29 mouse cellular contexts compared by ENCODE assay signal in the genomic region with DNA sequence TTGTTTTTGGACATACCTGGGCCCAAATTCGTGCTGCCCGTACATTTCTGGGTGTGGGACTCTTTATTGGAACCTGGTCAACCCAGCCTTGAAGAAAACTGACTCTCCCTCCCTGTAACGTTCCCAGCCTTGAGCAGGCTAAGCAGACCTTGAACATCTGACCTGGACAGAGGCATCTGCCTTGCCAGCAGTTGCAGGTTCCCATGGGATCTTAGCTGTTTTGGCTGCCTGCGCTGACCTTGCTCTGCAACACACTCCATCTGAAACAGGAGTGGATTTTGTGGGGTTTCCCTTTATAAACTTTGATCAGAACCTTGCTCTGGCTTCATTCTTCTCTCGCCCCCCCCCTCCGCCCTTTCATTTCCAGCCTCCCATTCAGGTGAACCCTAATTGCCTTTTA. TPM values are rescaled to one million over a fixed set of nuclear protein-coding genes. Genes with fewer than 3 reads are reported as not detected.
DNase-seq lines count a peak whose midpoint lies in the region.
"Had no signal": no experiment of that assay in that cellular context is flagged by ENCODE, and none has a peak within 500 bp of the region (broad histone marks: within the 10 kb centered on the region; RNA-seq: fewer than 3 reads in every experiment).

No protein-coding gene starts in this region.

- peaks cover 24% of the 10 kb centered on the region for H3K4me1 ChIP-seq in forebrain, embryonic 10.5 days

- H3K4me3 ChIP-seq in forebrain, embryonic 10.5 days: no peak overlapping the region
- H3K4me3 ChIP-seq: embryonic facial prominence, embryonic 13.5 days; heart, embryonic 15.5 days; hindbrain, embryonic 12.5 days; liver, embryonic 12.5 days; midbrain, embryonic 13.5 days; neural tube, embryonic 13.5 days had no signal

- WGBS in forebrain, embryonic 10.5 days: 75% methylated on average over 6 of the region's 6 CpGs

- DNase-seq in ovary, adult 18-20 months (ENCODE audit: low spot score): peak; percentile 59
- DNase-seq in ovary, postnatal 10 days (ENCODE audit: low spot score): no peak
- peak; percentile 61 for DNase-seq in adrenal gland, adult 8-10 months
- peak; percentile 32 for DNase-seq in adrenal gland, postnatal 25 days
- DNase-seq in forebrain, embryonic 10.5 days (ENCODE audit: extremely low spot score, low spot score): no peak
- DNase-seq in gastrocnemius, adult 18-20 months (ENCODE audit: low spot score): no peak
- DNase-seq: B cell, adult 2 months; cerebellum, adult 9-10 months; cerebellum, postnatal 36 days; embryo, embryonic 11 days; heart, postnatal 36 days; kidney, adult 8-10 months; kidney, postnatal 4 days; layer of hippocampus, postnatal 36 days; left cerebral cortex, postnatal 4 days; liver, postnatal 0 days; lung, postnatal 4 days; right cerebral cortex, adult 18-20 months; spleen, adult 18-20 months had no signal

- no peaks in the 10 kb centered on the region for H3K36me3 ChIP-seq in forebrain, embryonic 10.5 days (replicated peaks)
- H3K36me3 ChIP-seq: embryonic facial prominence, embryonic 13.5 days; heart, embryonic 15.5 days; hindbrain, embryonic 12.5 days; liver, embryonic 12.5 days; midbrain, embryonic 13.5 days; neural tube, embryonic 13.5 days had no signal

- no peaks in the 10 kb centered on the region for H3K9me3 ChIP-seq in forebrain, embryonic 10.5 days
- H3K9me3 ChIP-seq: embryonic facial prominence, embryonic 13.5 days; heart, embryonic 15.5 days; hindbrain, embryonic 12.5 days; liver, embryonic 12.5 days; midbrain, embryonic 13.5 days; neural tube, embryonic 13.5 days had no signal

- no peak overlapping the region for H3K27ac ChIP-seq in forebrain, embryonic 10.5 days
- H3K27ac ChIP-seq: embryonic facial prominence, embryonic 13.5 days; heart, embryonic 15.5 days; hindbrain, embryonic 12.5 days; kidney, postnatal 0 days; liver, embryonic 12.5 days; midbrain, embryonic 13.5 days; neural tube, embryonic 13.5 days had no signal

- peaks cover 15% of the 10 kb centered on the region; the same call in 1 of the 2 replicates for H3K27me3 ChIP-seq in forebrain, embryonic 10.5 days (ENCODE audit: poor library complexity, severe bottlenecking)
- H3K27me3 ChIP-seq: embryonic facial prominence, embryonic 13.5 days; heart, embryonic 15.5 days; hindbrain, embryonic 12.5 days; liver, embryonic 12.5 days; neural tube, embryonic 13.5 days had no signal

RNA-seq across cellular contexts. Expression of gene Cfap126, which starts 8.5 kb away (rescaled TPM):
- 1 to 10 TPM; 1.3 to 4.1 (median 3.1) TPM for total RNA-seq in adrenal gland, adult 8-10 months (2022)
- total RNA-seq in adrenal gland, postnatal 25 days (2021): 2.3 and 4.5 TPM in 2 replicates
- polyA plus RNA-seq in forebrain, embryonic 10.5 days (2016; fragmentation: Nextera tagmentation; extraction: Ambion mirVana): 2.2 and 2.8 TPM in 2 replicates
- 1 to 10 TPM; 1.2 to 2.0 TPM for total RNA-seq in gastrocnemius, adult 18-20 months (2021)

RNA-seq across cellular contexts. Expression of gene Fcgr3, which starts 40.5 kb away (rescaled TPM):
- total RNA-seq in adrenal gland, adult 8-10 months (2022): 10 to 100 TPM; 11.4 to 29.7 (median 23.1) TPM
- 5.5 and 7.4 TPM in 2 replicates for total RNA-seq in adrenal gland, postnatal 25 days (2021)
- 3.2 and 4.5 TPM in 2 replicates for polyA plus RNA-seq in forebrain, embryonic 10.5 days (2016; fragmentation: Nextera tagmentation; extraction: Ambion mirVana)
- total RNA-seq in gastrocnemius, adult 18-20 months (2021): 1 to 10 TPM; 1.8 to 4.4 TPM

RNA-seq across cellular contexts. Expression of gene Sdhc, which starts 45.2 kb away (rescaled TPM):
- 100 to 1,000 TPM; 324 to 440 (median 382) TPM for total RNA-seq in adrenal gland, adult 8-10 months (2022)
- 372 and 386 TPM in 2 replicates for total RNA-seq in adrenal gland, postnatal 25 days (2021)
- 266 and 273 TPM in 2 replicates for polyA plus RNA-seq in forebrain, embryonic 10.5 days (2016; fragmentation: Nextera tagmentation; extraction: Ambion mirVana)
- 100 to 1,000 TPM; 667 to 772 TPM for total RNA-seq in gastrocnemius, adult 18-20 months (2021)

RNA-seq across cellular contexts. Expression of gene Mpz, which starts 45.3 kb away (rescaled TPM):
- 1 to 10 TPM in 2 of 4 experiments, under 1 TPM in 2; 0.43 to 1.4 (median 1.2) TPM for total RNA-seq in adrenal gland, adult 8-10 months (2022)
- total RNA-seq in adrenal gland, postnatal 25 days (2021): 0.88 and 2.9 TPM in 2 replicates
- 0.16 and 0.22 TPM in 2 replicates for polyA plus RNA-seq in forebrain, embryonic 10.5 days (2016; fragmentation: Nextera tagmentation; extraction: Ambion mirVana)
- 10 to 100 TPM; 28.7 to 29.5 TPM for total RNA-seq in gastrocnemius, adult 18-20 months (2021)
- total RNA-seq: layer of hippocampus, postnatal 36 days; left cerebral cortex, postnatal 4 days; megakaryocyte-erythroid progenitor cell, adult 5-6 weeks had no signal
- polyA plus RNA-seq: activated CD4-positive, CD25-positive, alpha-beta regulatory T cell, adult 4 months; forebrain, embryonic 16.5 days had no signal

Comparison
In these comparisons a context has a peak if more than half of its experiments do, and no peak if none do; other contexts are left out.
1. DNase-seq: peak in ovary, adult 18-20 months (single experiment), adrenal gland, adult 8-10 months (single experiment) and adrenal gland, postnatal 25 days (single experiment); none in ovary, postnatal 10 days (single experiment), forebrain, embryonic 10.5 days (single experiment) and gastrocnemius, adult 18-20 months (single experiment).